Mouse (Mus musculus) adrenal gland, postnatal 25 days (tissue): ENCODE results near the gene Serpina3n. TPM values are rescaled to one million over a fixed set of nuclear protein-coding genes. Genes with fewer than 3 reads are reported as not detected.
A peak's percentile ranks its signal among the peaks of the same experiment; 100 is the strongest.
"Not testable (repeated sequence)": the region's sequence is repeated elsewhere in the genome, so short reads cannot be mapped to it uniquely, and the experiment has no call there.

ENCODE experiments used
- DNase-seq: peaks from one replicate; pipeline ENCODE4 v3.0.0; 2021; ENCODE audit warnings: mixed read lengths
- total RNA-seq: library from RNA; stranded (reverse); gene quantifications from 2 replicates; pipeline ENCODE4 v1.2.3, GENCODE M21; 2021

Serpina3n gene
- total RNA-seq, 1 experiment from 2014 or later = 3.0 TPM

GRCm38 (mm10) chr12:104433951-104434735 lies 27.6 kb downstream of the Serpina3n start:
- DNase-seq = no peak

- peak; percentile 84 for DNase-seq
These were observed 33.7 kb downstream of the Serpina3n start for GRCm38 (mm10) chr12:104440087-104440760.

DNA sequence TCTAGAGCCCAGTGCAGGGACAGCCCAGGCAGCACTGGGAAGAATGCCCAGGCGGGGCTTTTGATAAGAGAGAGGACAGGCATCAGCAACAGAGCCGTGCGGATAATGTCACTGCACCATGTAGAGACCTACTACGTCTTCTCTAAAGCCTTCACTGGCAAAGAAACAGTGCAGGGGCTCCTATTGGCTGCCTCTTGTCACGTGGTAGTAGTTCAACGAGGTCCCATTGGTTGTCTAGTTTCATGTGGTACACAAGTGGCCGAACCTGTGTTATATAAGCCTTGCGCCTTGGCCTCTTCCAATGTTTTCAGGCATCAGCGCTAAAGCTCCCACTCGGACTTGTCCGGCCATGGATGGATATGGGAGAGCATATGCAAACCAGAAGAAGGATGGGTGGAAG lies 37.2 kb downstream of the Serpina3n start:
- no peak for DNase-seq

GRCm38 (mm10) chr12:104447056-104447455 lies 40.5 kb downstream of the Serpina3n start:
- DNase-seq = not testable (repeated sequence)

DNA sequence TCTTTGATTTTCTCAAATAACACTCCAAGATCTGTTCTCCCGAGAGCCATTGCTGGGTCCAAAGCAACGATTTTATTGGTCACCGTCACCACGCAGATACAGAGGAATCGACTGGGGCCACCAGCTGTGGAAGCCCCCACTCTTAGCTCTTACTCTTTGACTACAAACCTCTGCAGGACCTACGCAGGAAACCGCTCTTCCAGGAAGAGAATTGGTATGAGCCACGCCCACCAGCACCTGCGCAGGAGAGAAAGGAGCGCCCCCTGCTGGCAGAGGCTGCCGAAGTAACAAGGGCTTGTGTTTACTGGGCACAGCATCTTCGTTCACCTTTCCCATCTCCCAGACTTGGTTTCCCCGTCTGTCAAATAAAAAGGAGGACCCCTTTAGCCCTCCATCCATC lies 41.6 kb downstream of the Serpina3n start:
- DNase-seq = peak; percentile 70

DNA sequence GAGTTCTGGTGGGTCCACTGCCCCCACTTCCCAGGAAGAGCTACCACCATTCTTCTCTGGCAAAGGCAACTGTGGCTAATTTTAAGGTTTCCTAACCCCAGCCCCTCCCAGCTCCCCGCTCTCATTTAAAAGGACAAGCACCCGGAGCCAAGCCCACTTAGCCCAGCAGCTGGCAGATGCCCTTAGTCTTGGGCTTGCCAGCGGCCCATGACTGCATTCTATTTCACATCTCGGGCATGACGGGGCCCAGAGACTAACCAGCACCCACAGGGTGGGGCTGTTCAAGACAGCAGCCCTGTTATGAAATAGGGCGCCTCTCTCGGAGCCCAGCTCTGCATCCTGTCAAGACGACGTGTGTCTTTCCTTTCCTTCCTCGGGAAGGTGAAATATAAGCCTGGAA lies 43.7 kb downstream of the Serpina3n start:
- no peak for DNase-seq

GRCm38 (mm10) chr12:104453002-104453401 lies 46.5 kb downstream of the Serpina3n start:
- no peak for DNase-seq

GRCm38 (mm10) chr12:104459377-104459776 lies 52.8 kb downstream of the Serpina3n start:
- DNase-seq = no peak

DNA sequence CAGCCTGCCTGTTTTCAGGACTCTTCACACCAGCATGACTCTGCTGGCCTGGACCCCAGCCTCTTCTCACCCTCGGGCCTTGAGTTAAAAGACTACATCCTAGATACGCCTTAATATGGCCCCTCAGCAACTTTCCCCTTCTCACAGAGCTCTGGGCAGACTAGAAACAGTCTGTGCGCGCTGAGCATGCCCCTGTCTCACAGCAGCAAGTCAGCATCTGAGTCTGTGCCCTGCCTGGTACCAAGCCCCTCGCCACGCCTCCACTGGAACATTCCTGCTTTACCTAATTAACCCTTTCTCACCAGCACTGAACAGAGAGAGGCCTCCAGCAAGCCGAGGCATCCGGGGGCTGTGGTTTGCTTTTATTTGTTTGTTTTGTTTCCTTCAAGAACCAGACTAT lies 54.8 kb downstream of the Serpina3n start:
- DNase-seq = no peak

Other genes with a start within 250 kb of the Serpina3n start
- 0.15 TPM in 1 of 2 replicates, not detected in the other for gene Serpina3f, start 192.2 kb upstream of the Serpina3n start, total RNA-seq
- gene Serpina3g, start 170.5 kb upstream of the Serpina3n start, total RNA-seq = 2.6 TPM in 2 replicates
- not detected in 2 replicates for gene Serpina3i, start 143.6 kb upstream of the Serpina3n start, total RNA-seq
- gene Serpina3j, start 92.2 kb upstream of the Serpina3n start, total RNA-seq = not detected in 2 replicates
- gene Serpina3k, start 68.2 kb upstream of the Serpina3n start, total RNA-seq = 1.2 and 103 TPM in 2 replicates
- 0.64 and 8.5 TPM in 2 replicates for gene Serpina3m, start 68.2 kb upstream of the Serpina3n start, total RNA-seq
- not detected in 2 replicates for gene Gsc, start 66.6 kb downstream of the Serpina3n start, total RNA-seq